Mouse (Mus musculus): Measurements from ENCODE around the gene Higd1c.
"Not testable (repeated sequence)": the region's sequence is repeated elsewhere in the genome, so short reads cannot be mapped to it uniquely, and the experiment has no call there.

The Higd1c gene

GRCm38 (mm10) chr15:100411731-100412130 lies 47.4 kb downstream of the Higd1c start:
- DNase-seq (ENCODE audit: low spot score): no peak

- no peak for DNase-seq (ENCODE audit: low spot score)
Measured at GRCm38 (mm10) chr15:100413306-100413705, 49.0 kb downstream of the Higd1c start.

GRCm38 (mm10) chr15:100414011-100414410 lies 49.7 kb downstream of the Higd1c start:
- DNase-seq (ENCODE audit: low spot score): no peak

GRCm38 (mm10) chr15:100414942-100415341 lies 50.6 kb downstream of the Higd1c start:
- no peak for DNase-seq (ENCODE audit: low spot score)

GRCm38 (mm10) chr15:100415684-100416083 lies 51.3 kb downstream of the Higd1c start:
- DNase-seq (ENCODE audit: low spot score): no peak

- no peak for DNase-seq (ENCODE audit: low spot score)
Measured at GRCm38 (mm10) chr15:100417854-100418450, 53.6 kb downstream of the Higd1c start.

GRCm38 (mm10) chr15:100419311-100419710 lies 55.0 kb downstream of the Higd1c start:
- no peak for DNase-seq (ENCODE audit: low spot score)

GRCm38 (mm10) chr15:100419901-100420745 lies 55.8 kb downstream of the Higd1c start:
- DNase-seq (ENCODE audit: low spot score): no peak

GRCm38 (mm10) chr15:100421059-100421757 lies 56.9 kb downstream of the Higd1c start:
- no peak for DNase-seq (ENCODE audit: low spot score)

- DNase-seq (ENCODE audit: low spot score): not testable (repeated sequence)
Measured at GRCm38 (mm10) chr15:100421758-100422197, 57.4 kb downstream of the Higd1c start, which contains the start of gene Gm5475. Gm5475 (plus strand) TSS chr15:100422147.

GRCm38 (mm10) chr15:100422476-100422875 lies 58.1 kb downstream of the Higd1c start:
- no peak for DNase-seq (ENCODE audit: low spot score)

GRCm38 (mm10) chr15:100422899-100423860 lies 58.8 kb downstream of the Higd1c start:
- peak; percentile 92 for DNase-seq (ENCODE audit: low spot score)

GRCm38 (mm10) chr15:100423916-100424315 lies 59.6 kb downstream of the Higd1c start:
- DNase-seq (ENCODE audit: low spot score): no peak

- DNase-seq (ENCODE audit: low spot score): no peak
Measured at GRCm38 (mm10) chr15:100424396-100425122, 60.2 kb downstream of the Higd1c start, which contains the start of gene Slc11a2. Slc11a2 (minus strand) TSS chr15:100425072.

GRCm38 (mm10) chr15:100428296-100428905 lies 64.1 kb downstream of the Higd1c start:
- DNase-seq (ENCODE audit: low spot score): no peak

GRCm38 (mm10) chr15:100429959-100430565 lies 65.7 kb downstream of the Higd1c start:
- no peak for DNase-seq (ENCODE audit: low spot score)

GRCm38 (mm10) chr15:100433234-100433633 lies 68.9 kb downstream of the Higd1c start:
- no peak for DNase-seq (ENCODE audit: low spot score)
